Mouse (Mus musculus): ENCODE results near the gene Atrip. TPM values are rescaled to one million over a fixed set of nuclear protein-coding genes. Genes with fewer than 3 reads are reported as not detected.

The Atrip gene
- polyA plus RNA-seq, 1 experiment from 2014 or later = 23.4 TPM

GRCm38 (mm10) chr9:109113331-109113730, 39.4 kb upstream of the Atrip start:
- Histone ChIP-seq H3K36me3 (ENCODE audit: control insufficient read depth, insufficient read depth, low read length) (peaks cover 21% of the 10 kb centered on the region; the same call in 1 of the 2 replicates), H3K4me3 (replicated peaks; ENCODE audit: low read length) (no peak overlapping the region), H3K27ac (ENCODE audit: low read length) (no peak overlapping the region), H3K4me2 (ENCODE audit: low read depth, low read length) (no peak overlapping the region), H3K9ac (ENCODE audit: low read length) (no peak overlapping the region), H3K9me3 (replicated peaks; ENCODE audit: control insufficient read depth, low read length) (no peaks in the 10 kb centered on the region), H3K27me3 (ENCODE audit: control insufficient read depth, insufficient read depth, low read length) (no peaks in the 10 kb centered on the region), H3K4me1 (ENCODE audit: control insufficient read depth, insufficient read depth, low read length) (no peaks in the 10 kb centered on the region)
- WGBS = 90% methylated on average over 8 of the region's 8 CpGs
- no peak for ATAC-seq (ENCODE audit: insufficient read depth, low FRiP score)

GRCm38 (mm10) chr9:109111591-109111990, 37.7 kb upstream of the Atrip start:
- no peak overlapping the region for H3K4me3 ChIP-seq (replicated peaks; ENCODE audit: low read length)
- no peaks in the 10 kb centered on the region for H3K27me3 ChIP-seq (ENCODE audit: control insufficient read depth, insufficient read depth, low read length)
- no peak for ATAC-seq (ENCODE audit: insufficient read depth, low FRiP score)
- H3K4me2 ChIP-seq (ENCODE audit: low read depth, low read length) = no peak overlapping the region
- H3K4me1 ChIP-seq (ENCODE audit: control insufficient read depth, insufficient read depth, low read length) = no peaks in the 10 kb centered on the region
- H3K9ac ChIP-seq (ENCODE audit: low read length) = no peak overlapping the region
- H3K36me3 ChIP-seq (ENCODE audit: control insufficient read depth, insufficient read depth, low read length) = peaks cover 18% of the 10 kb centered on the region; the same call in 1 of the 2 replicates
- no peaks in the 10 kb centered on the region for H3K9me3 ChIP-seq (replicated peaks; ENCODE audit: control insufficient read depth, low read length)
- 87% methylated on average over 9 of the region's 9 CpGs for WGBS
- no peak overlapping the region for H3K27ac ChIP-seq (ENCODE audit: low read length)

- Histone ChIP-seq H3K4me1 (ENCODE audit: control insufficient read depth, insufficient read depth, low read length) (no peaks in the 10 kb centered on the region), H3K27ac (ENCODE audit: low read length) (no peak overlapping the region), H3K9me3 (replicated peaks; ENCODE audit: control insufficient read depth, low read length) (no peaks in the 10 kb centered on the region), H3K4me3 (replicated peaks; ENCODE audit: low read length) (no peak overlapping the region), H3K36me3 (ENCODE audit: control insufficient read depth, insufficient read depth, low read length) (peaks cover 18% of the 10 kb centered on the region; the same call in 1 of the 2 replicates), H3K27me3 (ENCODE audit: control insufficient read depth, insufficient read depth, low read length) (no peaks in the 10 kb centered on the region), H3K9ac (ENCODE audit: low read length) (no peak overlapping the region), H3K4me2 (ENCODE audit: low read depth, low read length) (no peak overlapping the region)
- ATAC-seq (ENCODE audit: insufficient read depth, low FRiP score) = no peak
- WGBS = 87% methylated on average over 4 of the region's 4 CpGs
Observed at GRCm38 (mm10) chr9:109111101-109111500, 37.2 kb upstream of the Atrip start.

GRCm38 (mm10) chr9:109110240-109110639, 36.3 kb upstream of the Atrip start:
- no peak overlapping the region for H3K9ac ChIP-seq (ENCODE audit: low read length)
- no peak for ATAC-seq (ENCODE audit: insufficient read depth, low FRiP score)
- 92% methylated on average over 11 of the region's 11 CpGs for WGBS
- no peak overlapping the region for H3K4me3 ChIP-seq (replicated peaks; ENCODE audit: low read length)
- H3K36me3 ChIP-seq (ENCODE audit: control insufficient read depth, insufficient read depth, low read length) = peaks cover 15% of the 10 kb centered on the region; the same call in 1 of the 2 replicates
- H3K9me3 ChIP-seq (replicated peaks; ENCODE audit: control insufficient read depth, low read length) = no peaks in the 10 kb centered on the region
- H3K4me2 ChIP-seq (ENCODE audit: low read depth, low read length) = no peak overlapping the region
- no peak overlapping the region for H3K27ac ChIP-seq (ENCODE audit: low read length)
- H3K27me3 ChIP-seq (ENCODE audit: control insufficient read depth, insufficient read depth, low read length) = no peaks in the 10 kb centered on the region
- no peaks in the 10 kb centered on the region for H3K4me1 ChIP-seq (ENCODE audit: control insufficient read depth, insufficient read depth, low read length)

GRCm38 (mm10) chr9:109107341-109107740, 33.4 kb upstream of the Atrip start:
- H3K4me2 ChIP-seq (ENCODE audit: low read depth, low read length) = no peak overlapping the region
- no peak overlapping the region for H3K4me3 ChIP-seq (replicated peaks; ENCODE audit: low read length)
- WGBS = 65% methylated on average over 5 of the region's 6 CpGs
- H3K27me3 ChIP-seq (ENCODE audit: control insufficient read depth, insufficient read depth, low read length) = no peaks in the 10 kb centered on the region
- no peak for ATAC-seq (ENCODE audit: insufficient read depth, low FRiP score)
- 0 out of 2 replicates have a peak, but pooled peaks cover 9% of the 10 kb centered on the region for H3K36me3 ChIP-seq (ENCODE audit: control insufficient read depth, insufficient read depth, low read length)
- H3K4me1 ChIP-seq (ENCODE audit: control insufficient read depth, insufficient read depth, low read length) = no peaks in the 10 kb centered on the region
- H3K9ac ChIP-seq (ENCODE audit: low read length) = no peak overlapping the region
- H3K27ac ChIP-seq (ENCODE audit: low read length) = no peak overlapping the region
- H3K9me3 ChIP-seq (replicated peaks; ENCODE audit: control insufficient read depth, low read length) = no peaks in the 10 kb centered on the region

- Histone ChIP-seq H3K27me3 (ENCODE audit: control insufficient read depth, insufficient read depth, low read length) (no peaks in the 10 kb centered on the region), H3K27ac (ENCODE audit: low read length) (no peak overlapping the region), H3K9ac (ENCODE audit: low read length) (no peak overlapping the region), H3K4me1 (ENCODE audit: control insufficient read depth, insufficient read depth, low read length) (no peaks in the 10 kb centered on the region), H3K36me3 (ENCODE audit: control insufficient read depth, insufficient read depth, low read length) (0 out of 2 replicates have a peak, but pooled peaks cover 6% of the 10 kb centered on the region), H3K4me3 (replicated peaks; ENCODE audit: low read length) (no peak overlapping the region), H3K4me2 (ENCODE audit: low read depth, low read length) (no peak overlapping the region), H3K9me3 (replicated peaks; ENCODE audit: control insufficient read depth, low read length) (no peaks in the 10 kb centered on the region)
- no peak for ATAC-seq (ENCODE audit: insufficient read depth, low FRiP score)
- 86% methylated on average over 12 of the region's 12 CpGs for whole genome bisulfite sequencing
Observed at GRCm38 (mm10) chr9:109105648-109106047, 31.7 kb upstream of the Atrip start.

GRCm38 (mm10) chr9:109105011-109105410, 31.1 kb upstream of the Atrip start:
- no peak for ATAC-seq (ENCODE audit: insufficient read depth, low FRiP score)
- Histone ChIP-seq H3K4me3 (replicated peaks; ENCODE audit: low read length) (no peak overlapping the region), H3K27me3 (ENCODE audit: control insufficient read depth, insufficient read depth, low read length) (no peaks in the 10 kb centered on the region), H3K9me3 (replicated peaks; ENCODE audit: control insufficient read depth, low read length) (no peaks in the 10 kb centered on the region), H3K9ac (ENCODE audit: low read length) (no peak overlapping the region), H3K4me1 (ENCODE audit: control insufficient read depth, insufficient read depth, low read length) (no peaks in the 10 kb centered on the region), H3K36me3 (ENCODE audit: control insufficient read depth, insufficient read depth, low read length) (0 out of 2 replicates have a peak, but pooled peaks cover 6% of the 10 kb centered on the region), H3K27ac (ENCODE audit: low read length) (no peak overlapping the region), H3K4me2 (ENCODE audit: low read depth, low read length) (no peak overlapping the region)
- 73% methylated on average over 12 of the region's 12 CpGs for WGBS

- ATAC-seq (ENCODE audit: insufficient read depth, low FRiP score) = no peak
- Histone ChIP-seq H3K9ac (ENCODE audit: low read length) (no peak overlapping the region), H3K4me1 (ENCODE audit: control insufficient read depth, insufficient read depth, low read length) (peaks cover 6% of the 10 kb centered on the region), H3K4me2 (ENCODE audit: low read depth, low read length) (no peak overlapping the region), H3K27me3 (ENCODE audit: control insufficient read depth, insufficient read depth, low read length) (no peaks in the 10 kb centered on the region), H3K9me3 (replicated peaks; ENCODE audit: control insufficient read depth, low read length) (no peaks in the 10 kb centered on the region), H3K36me3 (ENCODE audit: control insufficient read depth, insufficient read depth, low read length) (0 out of 2 replicates have a peak, but pooled peaks cover 6% of the 10 kb centered on the region), H3K4me3 (replicated peaks; ENCODE audit: low read length) (no peak overlapping the region), H3K27ac (ENCODE audit: low read length) (no peak overlapping the region)
- 90% methylated on average over 9 of the region's 9 CpGs for WGBS
Observed at GRCm38 (mm10) chr9:109104083-109104482, 30.2 kb upstream of the Atrip start.

- Histone ChIP-seq H3K4me1 (ENCODE audit: control insufficient read depth, insufficient read depth, low read length) (peaks cover 15% of the 10 kb centered on the region), H3K27me3 (ENCODE audit: control insufficient read depth, insufficient read depth, low read length) (no peaks in the 10 kb centered on the region), H3K4me2 (ENCODE audit: low read depth, low read length) (no peak overlapping the region), H3K4me3 (replicated peaks; ENCODE audit: low read length) (no peak overlapping the region), H3K9me3 (replicated peaks; ENCODE audit: control insufficient read depth, low read length) (no peaks in the 10 kb centered on the region), H3K9ac (ENCODE audit: low read length) (no peak overlapping the region), H3K36me3 (ENCODE audit: control insufficient read depth, insufficient read depth, low read length) (0 out of 2 replicates have a peak, but pooled peaks cover 3% of the 10 kb centered on the region), H3K27ac (ENCODE audit: low read length) (no peak overlapping the region)
- no peak for ATAC-seq (ENCODE audit: insufficient read depth, low FRiP score)
- 65% methylated on average over 7 of the region's 7 CpGs for WGBS
Observed at GRCm38 (mm10) chr9:109103250-109103649, 29.3 kb upstream of the Atrip start.

Data from stomach, embryonic 16.5 days (tissue).